Mouse (Mus musculus): ENCODE results near the gene H6pd. TPM values are rescaled to one million over a fixed set of nuclear protein-coding genes. Genes with fewer than 3 reads are reported as not detected.

Gene H6pd
- total RNA-seq, 1 experiment from 2014 or later: 18.6 TPM

DNA sequence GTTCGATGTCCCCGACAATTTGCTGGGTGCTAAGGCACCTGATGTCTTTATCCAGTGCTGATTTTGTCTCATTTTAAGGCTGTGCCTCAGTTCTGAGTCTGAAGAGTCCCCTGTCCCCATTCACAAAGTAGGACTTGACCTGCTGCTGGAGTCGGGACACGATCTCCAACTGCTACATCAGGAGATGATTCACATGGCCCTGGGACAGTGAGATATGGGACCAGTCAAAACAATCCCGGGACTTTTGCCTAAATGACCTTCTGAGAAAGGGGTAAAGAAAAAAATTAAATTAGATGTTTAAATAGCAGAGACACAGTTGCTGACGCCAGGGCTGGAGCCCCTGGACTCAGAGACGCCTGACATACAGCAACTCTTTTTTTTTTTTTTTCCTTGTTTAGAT is 75.8 kb downstream of the H6pd start:
- ATAC-seq (ENCODE audit: extremely low read depth, insufficient number of reproducible peaks, low FRiP score, poor library complexity, severe bottlenecking): no peak

DNA sequence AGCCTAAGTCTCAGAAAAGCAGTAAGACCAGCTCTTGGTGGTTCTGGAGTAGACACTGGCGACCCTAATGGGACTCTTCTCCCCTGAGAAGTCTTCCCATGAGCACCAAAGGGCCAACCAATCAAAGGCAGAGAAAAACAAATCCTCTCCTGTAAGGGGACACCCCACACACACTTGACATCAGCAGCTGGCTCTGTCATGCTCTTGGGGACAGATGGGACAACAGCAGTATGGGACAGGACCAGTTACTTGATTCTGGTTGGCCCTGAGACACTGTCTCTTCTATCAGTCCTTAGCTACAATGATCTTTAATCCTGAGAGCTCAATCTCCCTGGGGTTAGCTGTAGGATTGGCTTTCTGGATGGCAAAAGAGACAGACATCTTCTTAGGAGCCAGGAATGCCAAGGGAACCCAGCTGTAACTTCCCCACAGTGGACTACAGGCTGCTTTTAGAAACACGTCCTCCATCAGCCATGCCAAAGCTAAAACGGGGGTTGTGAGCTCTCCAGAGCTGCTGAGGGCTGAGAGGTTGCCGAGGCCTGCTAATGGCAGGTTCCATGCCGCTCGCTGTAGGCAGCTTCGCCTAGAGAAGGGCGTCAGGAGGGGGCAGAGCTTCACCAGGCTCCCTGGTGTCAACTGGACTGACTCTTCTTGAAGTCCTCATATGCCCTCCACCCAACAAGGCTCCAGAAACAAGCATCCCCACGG is 76.6 kb downstream of the H6pd start:
- ATAC-seq (ENCODE audit: extremely low read depth, insufficient number of reproducible peaks, low FRiP score, poor library complexity, severe bottlenecking): no peak

DNA sequence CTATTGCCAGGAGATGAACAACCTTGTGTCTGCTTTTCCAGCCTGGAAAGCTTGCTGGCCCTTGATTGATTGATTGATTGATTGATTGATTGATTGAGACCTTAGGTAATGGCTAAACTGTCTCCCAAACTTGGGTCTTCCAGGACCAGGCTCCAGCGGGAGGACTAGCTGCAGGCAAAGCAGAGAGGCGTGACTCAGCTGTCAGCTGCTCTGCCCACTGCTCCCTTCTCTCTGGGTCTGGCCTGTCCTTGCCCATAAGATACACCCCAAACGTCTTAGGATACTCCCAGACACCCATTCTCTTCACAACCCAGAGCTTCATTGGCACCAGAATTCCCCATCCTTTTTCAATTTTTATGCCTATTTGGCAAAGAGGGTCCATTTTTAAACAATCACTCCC is 78.1 kb downstream of the H6pd start:
- no peak for ATAC-seq (ENCODE audit: extremely low read depth, insufficient number of reproducible peaks, low FRiP score, poor library complexity, severe bottlenecking)

Other genes starting within 250 kb of the H6pd start
- 11.9 and 12.7 TPM in 2 replicates for gene Slc25a33, start 234.7 kb downstream of the H6pd start, total RNA-seq (2017)
- 0.58 and 0.74 TPM in 2 replicates for gene Spsb1, start 54.0 kb downstream of the H6pd start, total RNA-seq (2017)
- gene Gpr157, start 78.3 kb upstream of the H6pd start, total RNA-seq (2017): 0.47 and 0.61 TPM in 2 replicates
- not detected in 2 replicates for gene Slc2a5, start 110.3 kb upstream of the H6pd start, total RNA-seq (2017)
- gene Slc2a7, start 139.9 kb upstream of the H6pd start, total RNA-seq (2017): not detected in 2 replicates
- not detected in 2 replicates for gene Car6, start 192.3 kb upstream of the H6pd start, total RNA-seq (2017)
- gene Eno1, start 227.7 kb upstream of the H6pd start, total RNA-seq (2017): 334 and 375 TPM in 2 replicates

All from neutrophil, adult 5-6 weeks (primary cell).